Comparison of ENCODE assay signal across 9 mouse cellular contexts in genomic region chr3:18989577-18990240, GRCm38 (mm10).
DNase-seq lines count a peak whose midpoint lies in the region; ATAC-seq lines count a peak whose summit lies in the region.
"Had no signal": no experiment of that assay in that cellular context is flagged by ENCODE, and none has a peak within 500 bp of the region (broad histone marks: within the 10 kb centered on the region; RNA-seq: fewer than 3 reads in every experiment).

No protein-coding gene starts in this region.

- H3K4me1 ChIP-seq in midbrain, embryonic 12.5 days: no peaks in the 10 kb centered on the region
- H3K4me1 ChIP-seq in midbrain, embryonic 10.5 days: no peaks in the 10 kb centered on the region
- no peaks in the 10 kb centered on the region for H3K4me1 ChIP-seq in heart, embryonic 15.5 days (replicated peaks)
- H3K4me1 ChIP-seq: liver, embryonic 15.5 days had no signal

- no peak overlapping the region for H3K9ac ChIP-seq in midbrain, embryonic 12.5 days (replicated peaks)
- no peak overlapping the region for H3K9ac ChIP-seq in heart, embryonic 15.5 days
- H3K9ac ChIP-seq: liver, embryonic 15.5 days had no signal

- H3K4me2 ChIP-seq in midbrain, embryonic 12.5 days (replicated peaks): no peak overlapping the region
- H3K4me2 ChIP-seq in heart, embryonic 15.5 days: peak overlapping the region; percentile 22; the same call in 1 of the 2 replicates
- H3K4me2 ChIP-seq: liver, embryonic 15.5 days had no signal

- 67% methylated on average over 13 of the region's 13 CpGs for WGBS in midbrain, embryonic 12.5 days
- 76% methylated on average over 13 of the region's 13 CpGs for WGBS in midbrain, embryonic 10.5 days
- 48% methylated on average over 13 of the region's 13 CpGs for WGBS in heart, embryonic 15.5 days

- no peaks in the 10 kb centered on the region for H3K9me3 ChIP-seq in midbrain, embryonic 12.5 days
- H3K9me3 ChIP-seq in midbrain, embryonic 10.5 days (replicated peaks): no peaks in the 10 kb centered on the region
- no peaks in the 10 kb centered on the region for H3K9me3 ChIP-seq in heart, embryonic 15.5 days (replicated peaks)
- H3K9me3 ChIP-seq: liver, embryonic 15.5 days had no signal

- ATAC-seq in midbrain, embryonic 12.5 days (ENCODE audit: low FRiP score, low read depth): 0 out of 2 replicates have a peak, but pooled peaks have one; percentile 30
- ATAC-seq in heart, embryonic 15.5 days (replicated peaks; ENCODE audit: insufficient number of reproducible peaks, insufficient read depth, low FRiP score, low read depth): no peak
- ATAC-seq in erythroid progenitor cell, adult 5-6 weeks (replicated peaks; ENCODE audit: low FRiP score, poor library complexity, severe bottlenecking): no peak

- DNase-seq in adrenal gland, postnatal 10 days: peak; percentile 40
- DNase-seq in adrenal gland, adult 2 months: no peak
- DNase-seq in midbrain, embryonic 10.5 days (ENCODE audit: low spot score): no peak
- DNase-seq in lung, postnatal 36 days: peak; percentile 23
- no peak for DNase-seq in spleen, postnatal 10 days (ENCODE audit: low spot score in 2 of 2)

- no peak overlapping the region for H3K4me3 ChIP-seq in midbrain, embryonic 12.5 days
- H3K4me3 ChIP-seq in midbrain, embryonic 10.5 days: no peak overlapping the region
- H3K4me3 ChIP-seq in heart, embryonic 15.5 days: no peak overlapping the region
- H3K4me3 ChIP-seq: liver, embryonic 15.5 days had no signal

- no peaks in the 10 kb centered on the region for H3K27me3 ChIP-seq in midbrain, embryonic 12.5 days
- H3K27me3 ChIP-seq in midbrain, embryonic 10.5 days (ENCODE audit: low read depth, poor library complexity, severe bottlenecking): no peaks in the 10 kb centered on the region
- H3K27me3 ChIP-seq in heart, embryonic 15.5 days: no peaks in the 10 kb centered on the region
- H3K27me3 ChIP-seq: liver, embryonic 15.5 days had no signal

- no peaks in the 10 kb centered on the region for H3K36me3 ChIP-seq in midbrain, embryonic 12.5 days
- no peaks in the 10 kb centered on the region for H3K36me3 ChIP-seq in midbrain, embryonic 10.5 days
- H3K36me3 ChIP-seq in heart, embryonic 15.5 days: no peaks in the 10 kb centered on the region
- H3K36me3 ChIP-seq: liver, embryonic 15.5 days had no signal

- H3K27ac ChIP-seq in midbrain, embryonic 12.5 days (replicated peaks): no peak overlapping the region
- no peak overlapping the region for H3K27ac ChIP-seq in midbrain, embryonic 10.5 days (replicated peaks)
- H3K27ac ChIP-seq in heart, embryonic 15.5 days: no peak overlapping the region
- H3K27ac ChIP-seq: liver, embryonic 15.5 days had no signal

Comparison
In these comparisons a context has a peak if more than half of its experiments do, and no peak if none do; other contexts are left out.
1. DNase-seq: peak in adrenal gland, postnatal 10 days (single experiment) and lung, postnatal 36 days (single experiment); none in adrenal gland, adult 2 months (single experiment), midbrain, embryonic 10.5 days (single experiment) and spleen, postnatal 10 days (0 of 2).